Mouse (Mus musculus): ENCODE data around the gene Nrtn. TPM values are rescaled to one million over a fixed set of nuclear protein-coding genes. Genes with fewer than 3 reads are reported as not detected.

The Nrtn gene
- polyA plus RNA-seq, 1 experiment from 2014 or later: 2.9 TPM

GRCm38 (mm10) chr17:56754271-56755185 is 2.8 kb downstream of the Nrtn start:
- H3K27me3 ChIP-seq (ENCODE audit: control insufficient read depth, insufficient read depth, low read length): peaks cover 56% of the 10 kb centered on the region
- no peak overlapping the region for H3K27ac ChIP-seq (ENCODE audit: low read depth, low read length)
- WGBS: 16% methylated on average over 36 of the region's 36 CpGs
- no peaks in the 10 kb centered on the region for H3K36me3 ChIP-seq (ENCODE audit: control insufficient read depth, insufficient read depth, low read length)
- 0 out of 2 replicates have a peak, but pooled peaks cover 5% of the 10 kb centered on the region for H3K4me1 ChIP-seq (ENCODE audit: control insufficient read depth, insufficient read depth, low read length)
- H3K4me2 ChIP-seq (ENCODE audit: low read depth, low read length): no peak overlapping the region
- no peak overlapping the region for H3K9ac ChIP-seq (replicated peaks; ENCODE audit: low read depth, low read length)
- no peak for ATAC-seq (ENCODE audit: low read depth)
- no peak overlapping the region for H3K4me3 ChIP-seq (ENCODE audit: low read depth, low read length)
- H3K9me3 ChIP-seq (ENCODE audit: control insufficient read depth, low read length): no peaks in the 10 kb centered on the region

- ATAC-seq (ENCODE audit: low read depth): no peak
- Histone ChIP-seq H3K4me1 (ENCODE audit: control insufficient read depth, insufficient read depth, low read length) (0 out of 2 replicates have a peak, but pooled peaks cover 5% of the 10 kb centered on the region), H3K4me2 (ENCODE audit: low read depth, low read length) (no peak overlapping the region), H3K9me3 (ENCODE audit: control insufficient read depth, low read length) (no peaks in the 10 kb centered on the region), H3K27ac (ENCODE audit: low read depth, low read length) (no peak overlapping the region), H3K4me3 (ENCODE audit: low read depth, low read length) (no peak overlapping the region), H3K36me3 (ENCODE audit: control insufficient read depth, insufficient read depth, low read length) (no peaks in the 10 kb centered on the region), H3K9ac (replicated peaks; ENCODE audit: low read depth, low read length) (no peak overlapping the region), H3K27me3 (ENCODE audit: control insufficient read depth, insufficient read depth, low read length) (peaks cover 55% of the 10 kb centered on the region)
- WGBS: 25% methylated on average over 15 of the region's 15 CpGs
These were observed 3.9 kb downstream of the Nrtn start for GRCm38 (mm10) chr17:56753452-56753851.

- peak overlapping the region; percentile 23 for H3K4me3 ChIP-seq (ENCODE audit: low read depth, low read length)
- WGBS: 21% methylated on average over 58 of the region's 71 CpGs
- ATAC-seq (ENCODE audit: low read depth): peak; percentile 87
- H3K9ac ChIP-seq (replicated peaks; ENCODE audit: low read depth, low read length): no peak overlapping the region
- no peak overlapping the region for H3K27ac ChIP-seq (ENCODE audit: low read depth, low read length)
- H3K36me3 ChIP-seq (ENCODE audit: control insufficient read depth, insufficient read depth, low read length): no peaks in the 10 kb centered on the region
- H3K27me3 ChIP-seq (ENCODE audit: control insufficient read depth, insufficient read depth, low read length): peaks cover 40% of the 10 kb centered on the region
- H3K4me1 ChIP-seq (ENCODE audit: control insufficient read depth, insufficient read depth, low read length): no peaks in the 10 kb centered on the region
- peak overlapping the region; percentile 36 for H3K4me2 ChIP-seq (ENCODE audit: low read depth, low read length)
- no peaks in the 10 kb centered on the region for H3K9me3 ChIP-seq (ENCODE audit: control insufficient read depth, low read length)
These were observed 5.8 kb downstream of the Nrtn start for GRCm38 (mm10) chr17:56751404-56752072.

- Histone ChIP-seq H3K9me3 (ENCODE audit: control insufficient read depth, low read length) (no peaks in the 10 kb centered on the region), H3K27ac (ENCODE audit: low read depth, low read length) (no peak overlapping the region), H3K4me2 (ENCODE audit: low read depth, low read length) (no peak overlapping the region), H3K36me3 (ENCODE audit: control insufficient read depth, insufficient read depth, low read length) (no peaks in the 10 kb centered on the region), H3K27me3 (ENCODE audit: control insufficient read depth, insufficient read depth, low read length) (no peaks in the 10 kb centered on the region), H3K4me1 (ENCODE audit: control insufficient read depth, insufficient read depth, low read length) (no peaks in the 10 kb centered on the region), H3K4me3 (ENCODE audit: low read depth, low read length) (no peak overlapping the region), H3K9ac (replicated peaks; ENCODE audit: low read depth, low read length) (no peak overlapping the region)
- ATAC-seq (ENCODE audit: low read depth): no peak
- 69% methylated on average over 5 of the region's 5 CpGs for WGBS
These were observed 13.2 kb downstream of the Nrtn start for GRCm38 (mm10) chr17:56744173-56744572.

GRCm38 (mm10) chr17:56740788-56741160 is 16.6 kb downstream of the Nrtn start:
- H3K27ac ChIP-seq (ENCODE audit: low read depth, low read length): no peak overlapping the region
- H3K9me3 ChIP-seq (ENCODE audit: control insufficient read depth, low read length): no peaks in the 10 kb centered on the region
- no peak for ATAC-seq (ENCODE audit: low read depth)
- H3K36me3 ChIP-seq (ENCODE audit: control insufficient read depth, insufficient read depth, low read length): no peaks in the 10 kb centered on the region
- H3K27me3 ChIP-seq (ENCODE audit: control insufficient read depth, insufficient read depth, low read length): no peaks in the 10 kb centered on the region
- H3K4me1 ChIP-seq (ENCODE audit: control insufficient read depth, insufficient read depth, low read length): no peaks in the 10 kb centered on the region
- H3K9ac ChIP-seq (replicated peaks; ENCODE audit: low read depth, low read length): no peak overlapping the region
- 79% methylated on average over 17 of the region's 17 CpGs for WGBS
- H3K4me2 ChIP-seq (ENCODE audit: low read depth, low read length): no peak overlapping the region
- H3K4me3 ChIP-seq (ENCODE audit: low read depth, low read length): no peak overlapping the region

GRCm38 (mm10) chr17:56740118-56740787 is 17.1 kb downstream of the Nrtn start:
- ATAC-seq (ENCODE audit: low read depth): no peak
- H3K4me2 ChIP-seq (ENCODE audit: low read depth, low read length): no peak overlapping the region
- no peaks in the 10 kb centered on the region for H3K9me3 ChIP-seq (ENCODE audit: control insufficient read depth, low read length)
- H3K36me3 ChIP-seq (ENCODE audit: control insufficient read depth, insufficient read depth, low read length): no peaks in the 10 kb centered on the region
- no peaks in the 10 kb centered on the region for H3K4me1 ChIP-seq (ENCODE audit: control insufficient read depth, insufficient read depth, low read length)
- WGBS: 86% methylated on average over 17 of the region's 17 CpGs
- no peaks in the 10 kb centered on the region for H3K27me3 ChIP-seq (ENCODE audit: control insufficient read depth, insufficient read depth, low read length)
- no peak overlapping the region for H3K9ac ChIP-seq (replicated peaks; ENCODE audit: low read depth, low read length)
- H3K4me3 ChIP-seq (ENCODE audit: low read depth, low read length): no peak overlapping the region
- no peak overlapping the region for H3K27ac ChIP-seq (ENCODE audit: low read depth, low read length)

- Histone ChIP-seq H3K36me3 (ENCODE audit: control insufficient read depth, insufficient read depth, low read length) (no peaks in the 10 kb centered on the region), H3K9ac (replicated peaks; ENCODE audit: low read depth, low read length) (no peak overlapping the region), H3K4me3 (ENCODE audit: low read depth, low read length) (no peak overlapping the region), H3K4me1 (ENCODE audit: control insufficient read depth, insufficient read depth, low read length) (no peaks in the 10 kb centered on the region), H3K4me2 (ENCODE audit: low read depth, low read length) (no peak overlapping the region), H3K9me3 (ENCODE audit: control insufficient read depth, low read length) (no peaks in the 10 kb centered on the region), H3K27ac (ENCODE audit: low read depth, low read length) (no peak overlapping the region), H3K27me3 (ENCODE audit: control insufficient read depth, insufficient read depth, low read length) (no peaks in the 10 kb centered on the region)
- ATAC-seq (ENCODE audit: low read depth): no peak
- WGBS: 84% methylated on average over 10 of the region's 10 CpGs
These were observed 19.1 kb downstream of the Nrtn start for GRCm38 (mm10) chr17:56738221-56738620.

- no peak overlapping the region for H3K4me2 ChIP-seq (ENCODE audit: low read depth, low read length)
- no peak overlapping the region for H3K9ac ChIP-seq (replicated peaks; ENCODE audit: low read depth, low read length)
- H3K4me1 ChIP-seq (ENCODE audit: control insufficient read depth, insufficient read depth, low read length): no peaks in the 10 kb centered on the region
- ATAC-seq (ENCODE audit: low read depth): no peak
- WGBS: 48% methylated on average over 8 of the region's 8 CpGs
- no peak overlapping the region for H3K27ac ChIP-seq (ENCODE audit: low read depth, low read length)
- no peak overlapping the region for H3K4me3 ChIP-seq (ENCODE audit: low read depth, low read length)
- no peaks in the 10 kb centered on the region for H3K27me3 ChIP-seq (ENCODE audit: control insufficient read depth, insufficient read depth, low read length)
- H3K36me3 ChIP-seq (ENCODE audit: control insufficient read depth, insufficient read depth, low read length): no peaks in the 10 kb centered on the region
- H3K9me3 ChIP-seq (ENCODE audit: control insufficient read depth, low read length): no peaks in the 10 kb centered on the region
These were observed 20.8 kb downstream of the Nrtn start for GRCm38 (mm10) chr17:56736534-56736933.

- H3K4me2 ChIP-seq (ENCODE audit: low read depth, low read length): no peak overlapping the region
- ATAC-seq (ENCODE audit: low read depth): no peak
- 58% methylated on average over 2 of the region's 2 CpGs for WGBS
- H3K36me3 ChIP-seq (ENCODE audit: control insufficient read depth, insufficient read depth, low read length): no peaks in the 10 kb centered on the region; the same call in 1 of the 2 replicates
- H3K9ac ChIP-seq (replicated peaks; ENCODE audit: low read depth, low read length): no peak overlapping the region
- H3K27ac ChIP-seq (ENCODE audit: low read depth, low read length): no peak overlapping the region
- H3K9me3 ChIP-seq (ENCODE audit: control insufficient read depth, low read length): no peaks in the 10 kb centered on the region
- no peak overlapping the region for H3K4me3 ChIP-seq (ENCODE audit: low read depth, low read length)
- no peaks in the 10 kb centered on the region for H3K4me1 ChIP-seq (ENCODE audit: control insufficient read depth, insufficient read depth, low read length)
- no peaks in the 10 kb centered on the region for H3K27me3 ChIP-seq (ENCODE audit: control insufficient read depth, insufficient read depth, low read length)
These were observed 27.7 kb downstream of the Nrtn start for GRCm38 (mm10) chr17:56729656-56730055.

Measured in neural tube, embryonic 14.5 days (tissue).